Mouse (Mus musculus) heart, embryonic 15.5 days (tissue): ENCODE measurements at regions not wholly inside any gene's neighbourhood (a gene's known extent, or its start where the extent isn't known, plus 50 kb on each side); places are given as distances from the start of the nearest gene placed in this dataset.
A peak's percentile ranks its signal among the peaks of the same experiment; 100 is the strongest.

ENCODE experiments used
- ATAC-seq: fragments of 200-750 bp; cut with Nextera tagmentation; replicated peaks from 2 replicates; pipeline ENCODE4 v1.8.0; 2017; ENCODE audit warnings: low read depth, moderate TSS enrichment; ENCODE audit not compliant: insufficient number of reproducible peaks, insufficient read depth, low FRiP score
- H3K27ac ChIP-seq: fragments of 300-500 bp; sonication (generic); 2 replicates; pipeline ENCODE4 v1.5.1; 2015; ENCODE audit warnings: mild to moderate bottlenecking, inconsistent platforms
- H3K27me3 ChIP-seq: fragments of 300-500 bp; sonication (generic); 2 replicates; pipeline ENCODE4 v1.6.1; 2015; ENCODE audit warnings: inconsistent platforms
- H3K36me3 ChIP-seq: fragments of 300-500 bp; sonication (generic); 2 replicates; pipeline ENCODE4 v1.6.1; 2015; ENCODE audit warnings: mild to moderate bottlenecking, inconsistent platforms
- H3K4me1 ChIP-seq: fragments of 300-500 bp; sonication (generic); replicated peaks from 2 replicates; pipeline ENCODE4 v1.6.1; 2015; ENCODE audit warnings: inconsistent platforms
- H3K4me2 ChIP-seq: fragments of 300-500 bp; sonication (generic); 2 replicates; pipeline ENCODE4 v1.6.1; 2015; ENCODE audit warnings: inconsistent platforms, mild to moderate bottlenecking, moderate library complexity
- H3K4me3 ChIP-seq: fragments of 300-500 bp; sonication (generic); 2 replicates; pipeline ENCODE4 v1.5.1; 2015; ENCODE audit warnings: mild to moderate bottlenecking, inconsistent platforms
- H3K9ac ChIP-seq: fragments of 300-500 bp; sonication (generic); 2 replicates; pipeline ENCODE4 v1.6.1; 2015; ENCODE audit warnings: mild to moderate bottlenecking, inconsistent platforms
- H3K9me3 ChIP-seq: fragments of 300-500 bp; sonication (generic); replicated peaks from 2 replicates; pipeline ENCODE4 v1.6.1; 2016; ENCODE audit warnings: inconsistent platforms
- WGBS: fragments of 180-500 bp; shearing (Covaris S2); methylation state at CpG from one replicate; pipeline ENCODE4 v1.1.7; 2015; ENCODE audit warnings: mixed read lengths; 5-methylcytosine and 5-hydroxymethylcytosine counted together

DNA sequence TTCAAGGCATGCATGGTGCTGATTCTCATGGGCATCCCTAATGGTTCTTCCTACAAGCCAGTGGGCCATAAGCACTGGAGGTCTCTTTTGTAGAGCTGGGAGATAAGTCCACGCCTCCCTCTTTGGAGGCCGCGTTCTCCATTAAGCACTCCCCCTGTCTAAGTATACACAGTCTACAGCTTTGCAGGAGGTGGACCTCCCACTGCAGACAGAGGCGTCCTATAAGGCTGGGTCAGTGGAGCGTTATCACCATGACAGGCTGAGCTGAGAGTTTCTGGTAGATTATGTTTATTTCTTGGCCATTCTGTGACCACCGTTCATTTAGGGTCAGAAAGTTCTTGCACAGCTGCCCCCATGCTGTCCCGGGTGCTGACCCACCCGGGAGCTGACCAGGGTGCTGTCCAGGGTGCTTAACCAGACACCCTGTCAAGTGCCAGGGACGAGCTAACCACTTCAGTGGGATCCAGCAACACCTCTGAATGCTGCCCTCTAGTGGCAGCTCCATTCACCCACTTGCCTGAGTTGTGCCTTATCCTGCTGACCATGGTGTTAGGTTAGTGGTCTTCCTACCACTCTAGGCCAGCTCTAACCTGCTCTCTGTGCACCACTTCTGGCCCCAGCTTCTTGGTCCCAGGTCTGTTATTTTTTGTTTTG lies 248.6 kb upstream of the Cdh4 start:
- H3K36me3 ChIP-seq = no peaks in the 10 kb centered on the region
- WGBS = 35% methylated on average over 9 of the region's 9 CpGs
- H3K27me3 ChIP-seq = no peaks in the 10 kb centered on the region; the same call in 1 of the 2 replicates
- H3K4me1 ChIP-seq = no peaks in the 10 kb centered on the region
- no peaks in the 10 kb centered on the region for H3K9me3 ChIP-seq
- H3K4me3 ChIP-seq = no peak overlapping the region
- no peak overlapping the region for H3K9ac ChIP-seq
- no peak overlapping the region for H3K27ac ChIP-seq
- ATAC-seq = peak; percentile 31; the same call in 1 of the 2 replicates
- H3K4me2 ChIP-seq = no peak overlapping the region

GRCm38 (mm10) chr2:179197471-179197870 lies 244.8 kb upstream of the Cdh4 start:
- Histone ChIP-seq H3K9ac (no peak overlapping the region), H3K4me3 (no peak overlapping the region), H3K27me3 (no peaks in the 10 kb centered on the region; the same call in 1 of the 2 replicates), H3K9me3 (no peaks in the 10 kb centered on the region), H3K4me2 (no peak overlapping the region), H3K36me3 (no peaks in the 10 kb centered on the region), H3K4me1 (no peaks in the 10 kb centered on the region), H3K27ac (no peak overlapping the region)
- 83% methylated on average over 1 of the region's 1 CpGs for WGBS
- ATAC-seq = no peak

- WGBS = 6% methylated on average over 6 of the region's 6 CpGs
- H3K4me3 ChIP-seq = no peak overlapping the region
- H3K4me1 ChIP-seq = no peaks in the 10 kb centered on the region
- H3K36me3 ChIP-seq = no peaks in the 10 kb centered on the region
- H3K9me3 ChIP-seq = no peaks in the 10 kb centered on the region
- H3K27me3 ChIP-seq = no peaks in the 10 kb centered on the region
- H3K27ac ChIP-seq = no peak overlapping the region
- no peak overlapping the region for H3K9ac ChIP-seq
- 0 out of 2 replicates have a peak, but pooled peaks have one; percentile 39 for ATAC-seq
- no peak overlapping the region for H3K4me2 ChIP-seq
These were observed 241.7 kb upstream of the Cdh4 start for GRCm38 (mm10) chr2:179200495-179200894.

DNA sequence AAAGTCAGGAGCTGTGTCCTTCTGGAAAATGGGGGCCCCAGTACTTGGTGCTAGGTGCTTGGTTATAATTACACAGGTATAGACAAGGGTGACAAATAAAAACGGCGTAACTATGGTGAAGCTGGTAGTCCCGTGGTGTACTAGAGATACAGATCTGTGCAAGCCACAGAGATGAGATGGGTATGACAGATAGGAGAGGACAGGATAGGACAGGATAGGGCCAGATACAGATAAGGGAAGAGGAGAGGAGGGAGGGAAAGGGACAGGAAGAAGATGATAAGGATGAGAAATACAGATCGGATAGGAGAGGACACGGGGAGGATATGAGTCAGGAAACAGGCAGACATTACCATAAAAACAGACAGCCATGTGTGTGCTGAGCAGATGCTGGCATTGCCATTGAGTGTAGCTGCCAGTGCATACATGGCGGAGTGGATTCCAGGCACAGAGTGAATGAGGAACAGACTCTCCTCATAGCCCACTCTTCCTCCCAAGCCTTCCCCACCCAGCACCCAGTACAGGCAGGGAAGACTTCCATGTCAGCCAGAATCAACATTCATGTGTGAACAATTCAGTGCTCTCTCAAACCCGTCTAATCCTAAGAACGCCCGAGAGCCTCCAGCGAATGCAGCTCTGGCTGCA lies 231.9 kb upstream of the Cdh4 start:
- Histone ChIP-seq H3K4me1 (no peaks in the 10 kb centered on the region), H3K27me3 (no peaks in the 10 kb centered on the region), H3K36me3 (no peaks in the 10 kb centered on the region), H3K4me3 (no peak overlapping the region), H3K27ac (no peak overlapping the region), H3K4me2 (no peak overlapping the region), H3K9ac (no peak overlapping the region), H3K9me3 (no peaks in the 10 kb centered on the region)
- no peak for ATAC-seq
- WGBS = 71% methylated on average over 10 of the region's 10 CpGs

GRCm38 (mm10) chr2:179216773-179217172 lies 225.5 kb upstream of the Cdh4 start:
- WGBS = 62% methylated on average over 2 of the region's 2 CpGs
- Histone ChIP-seq H3K4me3 (no peak overlapping the region), H3K36me3 (no peaks in the 10 kb centered on the region), H3K4me2 (no peak overlapping the region), H3K9ac (no peak overlapping the region), H3K4me1 (no peaks in the 10 kb centered on the region), H3K27ac (no peak overlapping the region), H3K27me3 (no peaks in the 10 kb centered on the region), H3K9me3 (no peaks in the 10 kb centered on the region)
- ATAC-seq = no peak

DNA sequence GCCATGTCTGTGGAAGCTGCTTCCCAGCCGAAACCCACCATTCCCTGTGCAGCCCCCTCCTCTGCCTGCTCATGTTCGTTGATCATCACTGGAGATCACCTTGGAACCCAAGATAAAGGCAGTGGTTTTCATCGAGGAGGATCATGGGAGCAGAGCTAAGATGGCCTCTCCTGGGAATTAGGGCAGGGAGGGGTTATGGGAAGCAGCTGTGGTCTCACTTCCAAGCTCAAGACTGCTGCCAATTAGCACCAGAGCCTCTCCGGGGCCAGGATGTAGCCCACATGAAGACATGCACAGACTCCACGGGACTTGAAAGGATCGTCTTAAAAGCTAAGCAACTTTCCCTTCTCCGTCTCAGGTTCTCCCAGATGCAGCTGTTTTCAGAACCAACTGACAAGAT lies 214.1 kb upstream of the Cdh4 start:
- no peak overlapping the region for H3K4me3 ChIP-seq
- H3K27ac ChIP-seq = no peak overlapping the region
- no peak for ATAC-seq
- H3K36me3 ChIP-seq = no peaks in the 10 kb centered on the region
- H3K4me1 ChIP-seq = no peaks in the 10 kb centered on the region
- no peaks in the 10 kb centered on the region for H3K27me3 ChIP-seq
- no peak overlapping the region for H3K4me2 ChIP-seq
- H3K9me3 ChIP-seq = no peaks in the 10 kb centered on the region
- H3K9ac ChIP-seq = no peak overlapping the region
- WGBS = 64% methylated on average over 7 of the region's 7 CpGs

- no peaks in the 10 kb centered on the region for H3K4me1 ChIP-seq
- H3K27me3 ChIP-seq = no peaks in the 10 kb centered on the region
- 72% methylated on average over 6 of the region's 6 CpGs for WGBS
- H3K4me3 ChIP-seq = no peak overlapping the region
- H3K4me2 ChIP-seq = no peak overlapping the region
- no peak overlapping the region for H3K27ac ChIP-seq
- no peak overlapping the region for H3K9ac ChIP-seq
- H3K36me3 ChIP-seq = no peaks in the 10 kb centered on the region
- H3K9me3 ChIP-seq = no peaks in the 10 kb centered on the region
- ATAC-seq = no peak
These were observed 210.4 kb upstream of the Cdh4 start for GRCm38 (mm10) chr2:179231708-179232354.

GRCm38 (mm10) chr2:179238166-179238565 lies 204.1 kb upstream of the Cdh4 start:
- Histone ChIP-seq H3K27me3 (no peaks in the 10 kb centered on the region), H3K4me1 (no peaks in the 10 kb centered on the region), H3K4me3 (no peak overlapping the region), H3K36me3 (no peaks in the 10 kb centered on the region), H3K4me2 (no peak overlapping the region), H3K27ac (no peak overlapping the region), H3K9me3 (no peaks in the 10 kb centered on the region), H3K9ac (no peak overlapping the region)
- 75% methylated on average over 11 of the region's 11 CpGs for WGBS
- ATAC-seq = no peak

DNA sequence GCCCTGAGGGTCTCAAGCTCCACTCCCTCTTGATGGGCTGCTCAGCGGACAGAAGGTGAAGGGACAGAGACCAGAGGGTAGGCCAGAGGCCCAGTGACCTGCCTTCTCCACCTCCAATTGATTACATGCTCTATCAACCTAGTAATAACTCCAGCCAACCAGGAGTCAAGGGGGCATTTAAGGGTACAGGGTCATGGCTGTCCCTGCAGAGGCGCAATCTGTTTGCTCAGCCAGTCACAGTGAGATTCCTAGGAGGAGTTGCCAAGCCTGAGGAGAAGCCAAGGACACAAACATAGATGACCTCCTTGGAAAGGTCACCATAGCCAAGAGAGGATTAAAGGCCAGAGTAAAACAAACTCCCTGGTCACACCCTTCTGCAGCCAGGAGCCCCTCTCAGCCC lies 181.3 kb upstream of the Cdh4 start:
- no peaks in the 10 kb centered on the region for H3K36me3 ChIP-seq
- no peak for ATAC-seq
- no peak overlapping the region for H3K27ac ChIP-seq
- H3K27me3 ChIP-seq = no peaks in the 10 kb centered on the region
- no peak overlapping the region for H3K4me3 ChIP-seq
- no peak overlapping the region for H3K9ac ChIP-seq
- H3K4me2 ChIP-seq = no peak overlapping the region
- whole genome bisulfite sequencing = 60% methylated on average over 2 of the region's 2 CpGs
- H3K4me1 ChIP-seq = no peaks in the 10 kb centered on the region
- no peaks in the 10 kb centered on the region for H3K9me3 ChIP-seq

DNA sequence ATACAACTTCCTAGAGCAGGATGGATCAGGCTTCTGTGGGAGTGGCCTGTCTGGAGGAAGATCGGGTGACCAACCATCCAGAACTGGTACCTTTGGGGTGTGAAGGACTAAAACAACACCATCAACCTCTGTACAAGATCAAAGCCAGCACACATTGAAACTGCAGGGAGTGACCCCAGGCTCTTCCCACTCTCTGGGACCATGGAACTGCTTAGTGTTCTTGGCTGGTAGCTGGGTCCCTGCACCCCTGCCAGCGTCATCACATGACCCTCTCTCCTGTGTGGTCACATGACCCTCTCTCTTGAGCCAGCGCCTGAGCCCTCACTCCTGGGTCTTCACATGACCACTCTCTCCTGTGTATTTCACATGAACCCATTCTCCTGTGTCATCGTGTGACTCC lies 178.3 kb upstream of the Cdh4 start:
- 70% methylated on average over 4 of the region's 4 CpGs for WGBS
- Histone ChIP-seq H3K4me2 (no peak overlapping the region), H3K36me3 (no peaks in the 10 kb centered on the region), H3K27me3 (no peaks in the 10 kb centered on the region), H3K27ac (no peak overlapping the region), H3K4me1 (no peaks in the 10 kb centered on the region), H3K9ac (no peak overlapping the region), H3K9me3 (no peaks in the 10 kb centered on the region), H3K4me3 (no peak overlapping the region)
- no peak for ATAC-seq

DNA sequence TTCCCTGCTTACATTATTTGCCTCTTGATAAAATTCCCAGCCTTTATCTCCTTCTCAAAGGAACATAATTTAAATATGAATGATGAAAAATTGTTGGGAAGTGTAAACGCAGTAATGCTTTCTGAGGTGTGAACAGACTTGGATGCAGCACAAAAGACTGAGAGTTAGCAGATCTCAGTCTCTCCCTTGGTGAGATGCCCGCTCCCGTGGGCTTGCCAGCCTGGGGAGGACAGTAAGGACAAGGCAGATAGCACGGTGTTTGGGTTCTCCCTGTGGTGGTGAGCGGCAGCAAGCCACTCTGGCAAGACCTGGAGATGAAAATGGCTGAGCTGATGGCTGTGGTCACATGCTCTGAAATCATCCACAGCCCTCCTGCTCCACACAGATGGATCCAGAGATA lies 176.8 kb upstream of the Cdh4 start:
- H3K4me2 ChIP-seq = no peak overlapping the region
- no peaks in the 10 kb centered on the region for H3K9me3 ChIP-seq
- H3K4me1 ChIP-seq = no peaks in the 10 kb centered on the region
- no peaks in the 10 kb centered on the region for H3K27me3 ChIP-seq
- H3K4me3 ChIP-seq = no peak overlapping the region
- no peak for ATAC-seq
- H3K36me3 ChIP-seq = no peaks in the 10 kb centered on the region
- H3K9ac ChIP-seq = no peak overlapping the region
- H3K27ac ChIP-seq = no peak overlapping the region
- 61% methylated on average over 5 of the region's 5 CpGs for WGBS
